Mouse (Mus musculus) bone marrow macrophage, adult 2 months (primary cell): ENCODE measurements around the gene Itga1.

Experiments
- CTCF ChIP-seq: IDR thresholded peaks from 2 replicates; pipeline ENCODE4 v1.5.1; 2012; ENCODE audit warnings: low read depth, mild to moderate bottlenecking, low read length, moderate library complexity
- POLR2A ChIP-seq: IDR thresholded peaks from 2 replicates; pipeline ENCODE4 v1.6.1; 2012; ENCODE audit warnings: mild to moderate bottlenecking, low read depth, low read length, borderline replicate concordance

GRCm38 (mm10) chr13:115125130-115125529 lies 23.4 kb upstream of the Itga1 start:
- TF ChIP-seq CTCF (no peak), POLR2A (no peak)
